ENCODE assay signal across 22 mouse cellular contexts in the genomic region with DNA sequence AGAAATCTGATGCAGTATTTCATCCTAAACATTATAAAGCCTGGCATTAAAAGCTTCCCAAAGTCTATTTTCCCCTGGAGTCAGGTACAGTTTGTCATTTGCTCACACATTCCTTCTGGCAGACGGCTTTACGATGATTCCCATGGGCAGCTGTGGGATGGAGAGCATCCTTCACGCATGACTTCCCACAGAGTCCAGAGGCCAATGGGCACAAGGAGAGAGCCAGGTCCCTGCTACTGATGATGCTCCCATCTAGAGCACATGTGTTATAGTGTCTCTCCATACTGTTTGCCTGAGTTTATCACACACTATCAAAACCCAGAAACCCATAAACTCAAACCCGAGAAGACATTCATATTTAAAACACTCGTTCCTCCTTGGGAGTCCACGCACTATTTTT.
A peak's percentile ranks its signal among the peaks of the same experiment; 100 is the strongest.
DNase-seq lines count a peak whose midpoint lies in the region; ATAC-seq and TF ChIP-seq lines count a peak whose summit lies in the region.
"Had no signal": no experiment of that assay in that cellular context is flagged by ENCODE, and none has a peak within 500 bp of the region (broad histone marks: within the 10 kb centered on the region; RNA-seq: fewer than 3 reads in every experiment).

No protein-coding gene starts in this region.

- peak; percentile 39 to 64 for DNase-seq in cerebellum, postnatal 10 days
- no peak for DNase-seq in cerebellum, adult 2 months
- DNase-seq in kidney, adult 18-20 months: no peak
- DNase-seq in kidney, postnatal 36 days: peak; percentile 7 to 40
- DNase-seq in retina, embryonic 14.5 days (ENCODE audit: low spot score): peak; percentile 79
- no peak for DNase-seq in embryo, embryonic 9.5 days (ENCODE audit: extremely low spot score)
- DNase-seq in layer of hippocampus, adult 11-12 months (ENCODE audit: low spot score): no peak
- DNase-seq: adrenal gland, postnatal 14 days; cerebellum, adult 8-10 months; gastrocnemius, postnatal 36 days; heart, postnatal 4 days; thymus, adult 18-20 months; thymus, postnatal 4 days had no signal

- H3K4me3 ChIP-seq in cerebellum, adult 2 months (replicated peaks; ENCODE audit: insufficient read depth, low read depth, low read length): no peak overlapping the region
- no peak overlapping the region for H3K4me3 ChIP-seq in kidney, embryonic 15.5 days (replicated peaks)
- H3K4me3 ChIP-seq: embryonic facial prominence, embryonic 10.5 days; forebrain, embryonic 10.5 days; heart, embryonic 15.5 days; intestine, embryonic 15.5 days; midbrain, embryonic 12.5 days; neural tube, embryonic 12.5 days had no signal

- no peak for TF ChIP-seq POLR2A in cerebellum, adult 2 months (IDR thresholded peaks at IDR 0.05; ENCODE audit: borderline replicate concordance, insufficient read depth, low read length)

- no peak overlapping the region for H3K27ac ChIP-seq in cerebellum, adult 2 months (ENCODE audit: insufficient read depth, low read length)
- H3K27ac ChIP-seq in kidney, embryonic 15.5 days: no peak overlapping the region
- H3K27ac ChIP-seq: embryonic facial prominence, embryonic 10.5 days; forebrain, embryonic 10.5 days; heart, embryonic 15.5 days; hindbrain, embryonic 14.5 days; intestine, embryonic 15.5 days; macrophage; midbrain, embryonic 12.5 days; neural tube, embryonic 12.5 days had no signal

- H3K4me1 ChIP-seq in cerebellum, adult 2 months (ENCODE audit: control insufficient read depth, insufficient read depth, low read length): no peaks in the 10 kb centered on the region
- H3K4me1 ChIP-seq in kidney, embryonic 15.5 days: no peaks in the 10 kb centered on the region
- H3K4me1 ChIP-seq: embryonic facial prominence, embryonic 10.5 days; heart, embryonic 15.5 days; intestine, embryonic 15.5 days; midbrain, embryonic 12.5 days; neural tube, embryonic 12.5 days had no signal

- no peak overlapping the region for H3K9ac ChIP-seq in kidney, embryonic 15.5 days
- H3K9ac ChIP-seq: heart, embryonic 15.5 days; hindbrain, embryonic 14.5 days; intestine, embryonic 15.5 days; midbrain, embryonic 12.5 days; neural tube, embryonic 12.5 days had no signal

- H3K36me3 ChIP-seq in kidney, embryonic 15.5 days: no peaks in the 10 kb centered on the region
- H3K36me3 ChIP-seq: embryonic facial prominence, embryonic 10.5 days; forebrain, embryonic 10.5 days; heart, embryonic 15.5 days; intestine, embryonic 15.5 days; midbrain, embryonic 12.5 days; neural tube, embryonic 12.5 days had no signal

- no peak overlapping the region for H3K4me2 ChIP-seq in kidney, embryonic 15.5 days
- H3K4me2 ChIP-seq: heart, embryonic 15.5 days; hindbrain, embryonic 14.5 days; intestine, embryonic 15.5 days; midbrain, embryonic 12.5 days; neural tube, embryonic 12.5 days had no signal

- H3K27me3 ChIP-seq in cerebellum, adult 2 months (ENCODE audit: control insufficient read depth, insufficient read depth, low read length): no peaks in the 10 kb centered on the region
- H3K27me3 ChIP-seq in kidney, embryonic 15.5 days: no peaks in the 10 kb centered on the region
- H3K27me3 ChIP-seq: heart, embryonic 15.5 days; intestine, embryonic 15.5 days; midbrain, embryonic 12.5 days; neural tube, embryonic 12.5 days had no signal

- 61% methylated on average over 6 of the region's 6 CpGs for WGBS in cerebellum, adult 2 months
- 64% methylated on average over 6 of the region's 6 CpGs for WGBS in kidney, embryonic 15.5 days

- peak; percentile 76; the same call in 1 of the 2 replicates for ATAC-seq in kidney, embryonic 15.5 days (replicated peaks; ENCODE audit: low FRiP score)
- ATAC-seq: intestine, embryonic 15.5 days had no signal

- no peaks in the 10 kb centered on the region for H3K9me3 ChIP-seq in kidney, embryonic 15.5 days (replicated peaks)
- H3K9me3 ChIP-seq: embryonic facial prominence, embryonic 10.5 days; forebrain, embryonic 10.5 days; heart, embryonic 15.5 days; intestine, embryonic 15.5 days; midbrain, embryonic 12.5 days; neural tube, embryonic 12.5 days had no signal

- no peak for TF ChIP-seq CTCF in cerebellum, adult 2 months (IDR thresholded peaks at IDR 0.05; ENCODE audit: borderline replicate concordance, insufficient read depth, low read depth, low read length)

Comparison
In these comparisons a context has a peak if more than half of its experiments do, and no peak if none do; other contexts are left out.
1. DNase-seq: peak in cerebellum, postnatal 10 days (2 of 2), kidney, postnatal 36 days (2 of 2) and retina, embryonic 14.5 days (single experiment); none in cerebellum, adult 2 months (0 of 2), kidney, adult 18-20 months (single experiment), embryo, embryonic 9.5 days (single experiment) and layer of hippocampus, adult 11-12 months (single experiment).